Mouse (Mus musculus) midbrain, embryonic 15.5 days (tissue): Measurements from ENCODE around the gene Shmt2. TPM values are rescaled to one million over a fixed set of nuclear protein-coding genes. Genes with fewer than 3 reads are reported as not detected.

ENCODE experiments used
- ATAC-seq: fragments of 200-750 bp; cut with Nextera tagmentation; replicated peaks from 2 replicates; pipeline ENCODE4 v1.8.0; 2017; ENCODE audit warnings: moderate TSS enrichment
- H3K27ac ChIP-seq: fragments of 300-500 bp; sonication (generic); 2 replicates; pipeline ENCODE4 v1.5.1; 2015; ENCODE audit warnings: mild to moderate bottlenecking, inconsistent platforms
- H3K27me3 ChIP-seq: fragments of 300-500 bp; sonication (generic); replicated peaks from 2 replicates; pipeline ENCODE4 v1.6.1; 2015; ENCODE audit warnings: inconsistent platforms
- H3K36me3 ChIP-seq: fragments of 300-500 bp; sonication (generic); replicated peaks from 2 replicates; pipeline ENCODE4 v1.6.1; 2015; ENCODE audit warnings: inconsistent platforms
- H3K4me1 ChIP-seq: fragments of 300-500 bp; sonication (generic); 2 replicates; pipeline ENCODE4 v1.6.1; 2015; ENCODE audit warnings: inconsistent platforms
- H3K4me2 ChIP-seq: fragments of 300-500 bp; sonication (generic); 2 replicates; pipeline ENCODE4 v1.6.1; 2015; ENCODE audit warnings: inconsistent platforms, mild to moderate bottlenecking, moderate library complexity
- H3K4me3 ChIP-seq: fragments of 300-500 bp; sonication (generic); 2 replicates; pipeline ENCODE4 v1.5.1; 2015; ENCODE audit warnings: mild to moderate bottlenecking, inconsistent platforms
- H3K9ac ChIP-seq: fragments of 300-500 bp; sonication (generic); 2 replicates; pipeline ENCODE4 v1.6.1; 2015; ENCODE audit warnings: mild to moderate bottlenecking, inconsistent platforms
- H3K9me3 ChIP-seq: fragments of 300-500 bp; sonication (generic); 2 replicates; pipeline ENCODE4 v1.6.1; 2016; ENCODE audit warnings: inconsistent platforms
- WGBS: fragments of 180-500 bp; shearing (Covaris S2); methylation state at CpG from one replicate; pipeline ENCODE4 v1.1.7; 2015; ENCODE audit warnings: mixed read lengths; 5-methylcytosine and 5-hydroxymethylcytosine counted together
- polyA plus RNA-seq: library from polyadenylated mRNA; unstranded; fragments of >200 nt; fragmentation: Nextera tagmentation; extraction: Ambion mirVana; gene quantifications from 2 replicates; pipeline ENCODE4 v1.2.1, GENCODE M21; 2015

The Shmt2 gene
- polyA plus RNA-seq, 1 experiment from 2014 or later, result 49.4 TPM

DNA sequence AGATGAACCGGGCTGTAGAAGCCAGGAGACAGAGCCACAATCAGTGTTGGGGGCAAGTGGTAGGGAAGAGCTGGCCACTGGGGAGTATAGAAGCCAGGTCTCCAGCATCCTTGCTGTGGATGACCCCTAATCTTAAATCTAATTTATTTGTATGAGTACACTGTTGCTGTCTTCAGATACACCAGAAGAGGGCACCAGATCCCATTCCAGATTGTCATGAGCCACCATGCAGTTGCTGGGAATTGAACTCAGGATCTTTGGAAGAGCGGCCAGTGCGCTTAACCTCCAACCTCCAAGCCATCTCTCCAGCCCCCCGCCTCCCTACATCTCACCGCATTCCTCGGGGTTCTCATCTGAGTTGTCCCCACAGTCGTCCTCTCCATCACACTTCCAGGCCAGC, 24.3 kb upstream of the Shmt2 start:
- 92% methylated on average over 7 of the region's 7 CpGs for WGBS
- no peaks in the 10 kb centered on the region for H3K27me3 ChIP-seq
- no peak overlapping the region for H3K27ac ChIP-seq
- H3K9me3 ChIP-seq, result no peaks in the 10 kb centered on the region
- no peak for ATAC-seq
- no peak overlapping the region for H3K4me2 ChIP-seq
- no peak overlapping the region for H3K4me3 ChIP-seq
- no peak overlapping the region for H3K9ac ChIP-seq
- 0 out of 2 replicates have a peak, but pooled peaks cover 6% of the 10 kb centered on the region for H3K4me1 ChIP-seq
- peaks cover 73% of the 10 kb centered on the region for H3K36me3 ChIP-seq

DNA sequence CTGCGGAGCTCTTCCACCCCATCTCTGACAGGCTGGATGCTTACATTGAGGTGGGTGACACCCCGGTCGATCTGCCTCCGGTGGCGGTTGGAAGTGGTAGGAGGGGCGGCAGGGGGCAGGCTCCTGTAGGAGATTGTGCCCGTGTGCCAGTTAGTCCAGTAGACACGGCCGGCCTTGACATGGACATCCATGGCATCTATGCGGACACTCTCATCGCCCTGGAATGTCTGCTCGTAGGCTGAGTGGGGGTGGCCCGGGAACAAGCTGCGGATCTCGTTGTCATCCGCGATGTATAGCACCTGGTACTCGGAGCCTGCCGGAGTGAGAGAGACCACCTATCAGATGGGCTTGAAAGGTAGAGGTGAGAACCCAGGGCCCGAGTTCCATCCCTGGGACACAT, 22.1 kb upstream of the Shmt2 start:
- peaks cover 66% of the 10 kb centered on the region for H3K36me3 ChIP-seq
- no peak for ATAC-seq
- no peaks in the 10 kb centered on the region for H3K9me3 ChIP-seq
- no peak overlapping the region for H3K4me3 ChIP-seq
- H3K27ac ChIP-seq, result no peak overlapping the region
- WGBS, result 93% methylated on average over 20 of the region's 20 CpGs
- H3K27me3 ChIP-seq, result no peaks in the 10 kb centered on the region
- no peak overlapping the region for H3K4me2 ChIP-seq
- H3K4me1 ChIP-seq, result 0 out of 2 replicates have a peak, but pooled peaks cover 6% of the 10 kb centered on the region
- H3K9ac ChIP-seq, result no peak overlapping the region

DNA sequence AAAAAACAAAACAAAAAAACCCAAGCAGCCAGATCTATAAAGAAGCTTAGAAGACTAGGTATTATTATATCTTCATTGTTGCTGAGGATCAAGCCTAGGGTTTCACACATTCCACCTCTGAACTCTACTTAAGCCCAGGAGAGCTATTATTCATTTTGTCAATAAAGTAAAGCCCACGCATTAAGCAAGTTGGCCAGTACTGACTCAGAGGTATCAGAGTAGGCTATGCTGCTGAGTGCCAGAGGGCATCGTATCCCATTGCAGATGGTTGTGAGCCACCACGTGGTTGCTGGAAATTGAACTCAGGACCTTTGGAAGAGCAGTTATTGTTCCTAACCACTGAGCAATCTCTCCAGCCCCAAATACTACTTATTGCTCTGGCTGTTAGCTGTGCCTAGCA, 21.7 kb upstream of the Shmt2 start:
- no peak overlapping the region for H3K9ac ChIP-seq
- no peaks in the 10 kb centered on the region for H3K27me3 ChIP-seq
- no peaks in the 10 kb centered on the region for H3K9me3 ChIP-seq
- no peak overlapping the region for H3K27ac ChIP-seq
- no peak for ATAC-seq
- 84% methylated on average over 3 of the region's 3 CpGs for WGBS
- no peak overlapping the region for H3K4me2 ChIP-seq
- peaks cover 71% of the 10 kb centered on the region for H3K36me3 ChIP-seq
- H3K4me3 ChIP-seq, result no peak overlapping the region
- H3K4me1 ChIP-seq, result 0 out of 2 replicates have a peak, but pooled peaks cover 6% of the 10 kb centered on the region

- Histone ChIP-seq H3K4me2 (no peak overlapping the region), H3K4me1 (peaks cover 8% of the 10 kb centered on the region)
These were observed 20.5 kb upstream of the Shmt2 start for GRCm38 (mm10) chr10:127542720-127543119.

DNA sequence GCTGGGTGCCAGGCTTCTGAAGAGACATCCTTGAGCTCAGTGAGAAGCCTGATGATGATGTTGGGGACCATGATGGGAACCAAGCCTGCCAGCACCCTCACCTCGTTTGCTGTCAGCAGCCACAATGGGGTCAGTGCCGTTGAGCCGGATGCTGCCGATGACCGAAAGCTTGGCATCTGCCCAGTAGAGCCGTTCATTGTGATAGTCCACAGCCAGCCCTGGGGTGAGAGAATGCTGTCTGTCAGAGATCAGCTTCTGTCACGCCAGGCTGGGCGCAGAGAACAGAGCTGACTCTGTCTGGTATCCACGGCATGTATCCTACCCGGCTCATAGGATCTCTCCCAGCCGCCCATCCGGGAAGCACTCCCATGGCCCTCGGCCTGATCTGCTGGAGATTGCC, 19.8 kb upstream of the Shmt2 start:
- 0 out of 2 replicates have a peak, but pooled peaks have one; percentile 12 for ATAC-seq
- Histone ChIP-seq H3K9ac (no peak overlapping the region), H3K9me3 (no peaks in the 10 kb centered on the region), H3K4me2 (no peak overlapping the region), H3K36me3 (peaks cover 56% of the 10 kb centered on the region), H3K4me3 (no peak overlapping the region), H3K27me3 (no peaks in the 10 kb centered on the region), H3K27ac (peak overlapping the region; percentile 42; the same call in 1 of the 2 replicates), H3K4me1 (peaks cover 13% of the 10 kb centered on the region)
- WGBS, result 49% methylated on average over 13 of the region's 13 CpGs

More at GRCm38 (mm10) chr10:127542720-127543119, 20.5 kb upstream of the Shmt2 start:
- Histone ChIP-seq H3K9me3 (no peaks in the 10 kb centered on the region), H3K27ac (peak overlapping the region; percentile 42; the same call in 1 of the 2 replicates), H3K27me3 (no peaks in the 10 kb centered on the region), H3K4me3 (no peak overlapping the region), H3K36me3 (peaks cover 61% of the 10 kb centered on the region), H3K9ac (no peak overlapping the region)
- 40% methylated on average over 6 of the region's 6 CpGs for WGBS
- ATAC-seq, result no peak

GRCm38 (mm10) chr10:127541510-127541909, 19.3 kb upstream of the Shmt2 start:
- 94% methylated on average over 8 of the region's 8 CpGs for WGBS
- Histone ChIP-seq H3K4me2 (no peak overlapping the region), H3K9me3 (no peaks in the 10 kb centered on the region), H3K27ac (no peak overlapping the region), H3K4me1 (peaks cover 19% of the 10 kb centered on the region), H3K4me3 (no peak overlapping the region), H3K27me3 (no peaks in the 10 kb centered on the region), H3K9ac (no peak overlapping the region), H3K36me3 (peaks cover 51% of the 10 kb centered on the region)
- ATAC-seq, result no peak

GRCm38 (mm10) chr10:127537854-127538583, 15.8 kb upstream of the Shmt2 start:
- no peak overlapping the region for H3K4me3 ChIP-seq

DNA sequence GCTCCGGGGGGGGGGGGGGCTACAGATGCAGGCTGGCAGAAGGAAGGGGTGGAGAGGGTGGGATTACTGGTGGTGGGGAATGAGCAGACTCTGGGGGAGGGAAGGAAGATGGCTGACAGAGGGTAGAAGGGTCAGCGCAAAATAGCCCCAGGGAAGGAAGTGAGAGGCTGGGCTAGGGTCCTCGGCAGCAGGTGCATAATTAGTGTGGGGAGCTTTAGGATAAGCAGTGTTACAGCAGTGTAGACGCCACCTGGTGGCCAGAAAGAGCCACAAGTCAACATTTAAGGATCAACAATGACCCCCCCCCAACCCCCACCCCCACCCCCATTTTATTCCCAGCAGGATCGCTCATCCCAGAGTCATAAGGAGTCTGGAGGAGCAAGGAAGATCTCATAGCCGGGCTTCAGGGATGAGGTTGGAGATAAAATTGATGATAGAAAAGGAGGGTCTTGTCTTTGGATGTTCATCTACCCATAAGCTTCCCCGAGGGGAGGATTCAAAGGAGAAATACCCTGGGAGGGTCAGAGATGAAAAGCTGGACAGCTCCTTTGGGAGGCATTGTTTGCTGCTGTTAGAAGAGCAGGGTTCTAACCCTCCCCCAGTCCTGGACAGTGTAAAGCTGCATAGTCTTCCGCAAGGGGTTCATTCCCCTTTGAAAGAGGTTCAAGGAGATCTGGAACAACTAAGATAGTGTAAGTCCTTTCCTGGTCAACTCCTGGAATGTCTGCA, 14.5 kb upstream of the Shmt2 start:
- Histone ChIP-seq H3K9me3 (no peaks in the 10 kb centered on the region), H3K27ac (peak overlapping the region; percentile 62), H3K4me2 (peak overlapping the region; percentile 11; the same call in 1 of the 2 replicates), H3K4me1 (peaks cover 58% of the 10 kb centered on the region), H3K9ac (no peak overlapping the region), H3K4me3 (no peak overlapping the region), H3K36me3 (peaks cover 19% of the 10 kb centered on the region), H3K27me3 (peaks cover 23% of the 10 kb centered on the region)
- peak; percentile 38; the same call in 1 of the 2 replicates for ATAC-seq
- 11% methylated on average over 8 of the region's 8 CpGs for WGBS

More at GRCm38 (mm10) chr10:127537854-127538583, 15.8 kb upstream of the Shmt2 start:
- H3K9ac ChIP-seq, result no peak overlapping the region
- peaks cover 24% of the 10 kb centered on the region for H3K36me3 ChIP-seq
- peak; percentile 28 for ATAC-seq
- H3K4me2 ChIP-seq, result no peak overlapping the region
- H3K9me3 ChIP-seq, result no peaks in the 10 kb centered on the region
- 28% methylated on average over 7 of the region's 7 CpGs for WGBS
- peaks cover 53% of the 10 kb centered on the region for H3K4me1 ChIP-seq
- peaks cover 14% of the 10 kb centered on the region; the same call in 1 of the 2 replicates for H3K27me3 ChIP-seq
- peak overlapping the region; percentile 45 for H3K27ac ChIP-seq

DNA sequence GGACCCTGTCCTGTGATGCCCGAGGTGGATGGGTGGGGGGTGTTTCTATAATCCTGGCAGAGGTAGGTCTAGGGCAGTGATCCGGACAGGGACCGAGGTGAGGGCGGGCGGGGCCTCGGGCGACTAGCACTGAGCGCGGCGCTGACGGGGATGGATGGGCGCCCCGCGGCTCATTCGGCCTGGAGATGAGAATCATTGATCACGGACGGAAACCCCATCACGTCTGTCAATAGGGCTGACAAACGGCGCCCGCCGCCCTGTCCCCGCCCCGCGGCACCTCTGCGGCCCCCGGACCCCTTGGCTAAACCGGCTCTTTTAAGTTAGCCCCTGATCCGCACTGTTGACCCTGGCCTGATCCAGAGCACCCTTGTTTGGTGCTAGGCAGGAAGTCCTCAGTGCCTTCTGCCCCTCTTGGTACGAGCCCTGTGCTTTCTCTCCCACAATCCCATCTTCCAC, 12.7 kb upstream of the Shmt2 start:
- peak; percentile 19 for ATAC-seq
- H3K36me3 ChIP-seq, result peaks cover 12% of the 10 kb centered on the region; the same call in 1 of the 2 replicates

DNA sequence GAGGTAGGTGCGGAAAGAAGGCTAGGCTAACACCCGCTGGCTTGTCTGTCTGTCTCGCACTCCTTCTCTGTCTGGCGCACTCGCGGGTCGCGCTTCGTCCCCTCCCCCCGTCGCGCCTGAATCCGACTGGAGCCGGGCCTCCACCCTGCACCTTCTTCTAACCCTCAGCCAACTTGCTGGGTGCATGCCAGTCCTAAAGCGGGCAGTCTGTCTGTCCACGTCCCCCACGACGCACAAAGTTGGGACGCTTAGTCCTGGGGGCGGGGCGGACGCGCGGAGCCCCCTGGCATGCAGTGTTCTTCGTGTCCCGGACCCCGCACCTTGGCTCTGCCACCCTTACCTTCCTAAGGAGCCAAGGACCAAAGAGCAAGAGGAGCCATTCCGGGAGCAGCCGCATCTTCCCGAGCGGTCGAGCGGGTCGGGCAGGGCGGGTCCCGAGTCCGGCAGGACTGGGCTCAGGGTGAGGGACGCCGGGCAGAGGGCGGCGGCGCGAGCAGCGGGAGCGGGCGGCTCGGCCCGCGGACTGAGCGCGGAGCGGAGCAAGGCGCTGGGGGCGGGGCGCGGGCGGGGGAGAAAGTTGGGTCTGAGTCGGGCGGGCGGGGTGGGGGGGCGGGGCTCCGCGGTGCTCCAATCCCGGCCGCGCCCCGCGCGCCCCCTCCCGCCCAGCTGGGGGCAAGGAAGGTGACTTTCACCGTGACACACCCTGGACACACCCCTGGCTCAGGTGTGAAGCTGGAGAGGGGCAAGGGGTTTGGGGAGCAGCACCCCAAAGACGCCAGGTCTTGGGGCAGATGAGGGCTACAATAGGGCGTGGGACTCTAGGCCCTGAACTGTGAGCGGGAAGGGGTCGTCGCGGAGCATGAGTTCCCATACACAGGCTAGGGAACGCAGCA, 12.0 kb upstream of the Shmt2 start, which contains the start of gene Nxph4:
Gene Nxph4 (minus strand): TSS at position 524 of the 893 bp plus-strand sequence.
- Histone ChIP-seq H3K9me3 (no peaks in the 10 kb centered on the region), H3K36me3 (peaks cover 5% of the 10 kb centered on the region; the same call in 1 of the 2 replicates), H3K4me3 (peak within 1 kb of the TSS; percentile 51), H3K27me3 (peaks cover 33% of the 10 kb centered on the region), H3K4me2 (peak within 1 kb of the TSS; percentile 84), H3K27ac (peak within 1 kb of the TSS; percentile 51), H3K4me1 (peaks cover 82% of the 10 kb centered on the region), H3K9ac (peak within 1 kb of the TSS; percentile 45)
- no peak for ATAC-seq
- WGBS, result under 1% methylated on average over 67 of the region's 78 CpGs

More for the DNA sequence above, 12.7 kb upstream of the Shmt2 start:
- WGBS, result 2% methylated on average over 30 of the region's 30 CpGs
- Histone ChIP-seq H3K27me3 (peaks cover 26% of the 10 kb centered on the region), H3K4me1 (peaks cover 75% of the 10 kb centered on the region), H3K4me3 (peak overlapping the region; percentile 51), H3K4me2 (peak overlapping the region; percentile 84), H3K27ac (peak overlapping the region; percentile 28), H3K9me3 (no peaks in the 10 kb centered on the region), H3K9ac (peak overlapping the region; percentile 45)

DNA sequence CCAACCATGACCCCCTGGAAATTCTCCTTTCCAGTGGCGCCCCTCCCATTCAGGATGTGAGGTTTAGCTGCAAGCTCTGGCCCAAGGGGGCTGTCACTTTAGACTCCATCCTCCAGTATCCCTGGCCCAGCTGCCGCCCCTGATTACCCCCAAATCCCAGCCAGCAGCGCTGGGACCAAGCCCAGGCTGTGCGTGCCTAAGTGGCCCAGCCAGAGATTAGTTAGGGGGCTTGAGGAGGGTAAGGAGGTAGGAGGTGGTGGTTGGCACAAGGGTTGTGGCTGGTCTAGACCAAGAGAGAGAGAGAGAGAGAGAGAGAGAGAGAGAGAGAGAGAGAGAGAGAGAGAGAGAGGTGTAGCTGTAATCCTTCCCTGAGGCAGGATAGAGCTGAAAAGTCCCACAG, 9.3 kb upstream of the Shmt2 start:
- peak overlapping the region; percentile 75 for H3K27ac ChIP-seq
- 4% methylated on average over 4 of the region's 4 CpGs for WGBS
- H3K4me3 ChIP-seq, result peak overlapping the region; percentile 51
- no peaks in the 10 kb centered on the region for H3K9me3 ChIP-seq
- H3K4me1 ChIP-seq, result peaks cover 95% of the 10 kb centered on the region
- H3K27me3 ChIP-seq, result peaks cover 52% of the 10 kb centered on the region
- no peaks in the 10 kb centered on the region for H3K36me3 ChIP-seq
- peak overlapping the region; percentile 33; the same call in 1 of the 2 replicates for H3K9ac ChIP-seq
- H3K4me2 ChIP-seq, result peak overlapping the region; percentile 84
- ATAC-seq, result 0 out of 2 replicates have a peak, but pooled peaks have one; percentile 6
